Mouse (Mus musculus) ES-Bruce4 (cell line): ENCODE measurements around the gene Ap4s1. TPM values are rescaled to one million over a fixed set of nuclear protein-coding genes. Genes with fewer than 3 reads are reported as not detected.

ENCODE experiments used
- H3K27ac ChIP-seq: 2 replicates; pipeline ENCODE4 v1.5.1; 2012; ENCODE audit warnings: low read length, inconsistent platforms; ENCODE audit not compliant: insufficient read depth
- H3K27me3 ChIP-seq: 2 replicates; pipeline ENCODE4 v1.6.1; 2012; ENCODE audit warnings: mild to moderate bottlenecking, low read length, inconsistent platforms; ENCODE audit not compliant: control insufficient read depth, poor library complexity, insufficient read depth, severe bottlenecking
- H3K36me3 ChIP-seq: 2 replicates; pipeline ENCODE4 v1.6.1; 2012; ENCODE audit warnings: inconsistent platforms, mild to moderate bottlenecking, low read length, moderate library complexity; ENCODE audit not compliant: control insufficient read depth, poor library complexity, insufficient read depth, severe bottlenecking
- H3K4me1 ChIP-seq: one replicate; pipeline ENCODE4 v1.8.1; 2011; ENCODE audit warnings: low read length; ENCODE audit not compliant: control insufficient read depth, insufficient read depth
- H3K4me3 ChIP-seq: 2 replicates; pipeline ENCODE4 v1.5.1; 2011; ENCODE audit warnings: low read depth, mild to moderate bottlenecking, low read length
- H3K9ac ChIP-seq: 2 replicates; pipeline ENCODE4 v1.6.1; 2012; ENCODE audit warnings: low read depth, mild to moderate bottlenecking, inconsistent platforms; ENCODE audit not compliant: poor library complexity, severe bottlenecking
- H3K9me3 ChIP-seq: replicated peaks from 2 replicates; pipeline ENCODE4 v1.6.1; 2012; ENCODE audit warnings: mild to moderate bottlenecking, low read length, inconsistent platforms; ENCODE audit not compliant: control insufficient read depth, poor library complexity, insufficient read depth, severe bottlenecking
- CTCF ChIP-seq: IDR thresholded peaks from one replicate; pipeline ENCODE4 v1.8.1; 2011; ENCODE audit warnings: low read depth, low read length
- EP300 ChIP-seq: IDR thresholded peaks from 2 replicates; pipeline ENCODE4 v1.6.1; 2011; ENCODE audit warnings: low read depth, low read length; ENCODE audit not compliant: insufficient read depth
- POLR2A ChIP-seq: IDR thresholded peaks from one replicate; pipeline ENCODE4 v1.8.1; 2011; ENCODE audit warnings: low read length; ENCODE audit not compliant: insufficient read depth
- polyA plus RNA-seq: library from polyadenylated mRNA; stranded (reverse); fragments of >200 nt; gene quantifications from 2 replicates; pipeline ENCODE4 v1.2.4, GENCODE M21; 2011; ENCODE audit warnings: low read depth; ENCODE audit not compliant: missing spikeins, insufficient read depth, insufficient read length

Gene Ap4s1
- polyA plus RNA-seq, 1 experiment, result 10.2 TPM

DNA sequence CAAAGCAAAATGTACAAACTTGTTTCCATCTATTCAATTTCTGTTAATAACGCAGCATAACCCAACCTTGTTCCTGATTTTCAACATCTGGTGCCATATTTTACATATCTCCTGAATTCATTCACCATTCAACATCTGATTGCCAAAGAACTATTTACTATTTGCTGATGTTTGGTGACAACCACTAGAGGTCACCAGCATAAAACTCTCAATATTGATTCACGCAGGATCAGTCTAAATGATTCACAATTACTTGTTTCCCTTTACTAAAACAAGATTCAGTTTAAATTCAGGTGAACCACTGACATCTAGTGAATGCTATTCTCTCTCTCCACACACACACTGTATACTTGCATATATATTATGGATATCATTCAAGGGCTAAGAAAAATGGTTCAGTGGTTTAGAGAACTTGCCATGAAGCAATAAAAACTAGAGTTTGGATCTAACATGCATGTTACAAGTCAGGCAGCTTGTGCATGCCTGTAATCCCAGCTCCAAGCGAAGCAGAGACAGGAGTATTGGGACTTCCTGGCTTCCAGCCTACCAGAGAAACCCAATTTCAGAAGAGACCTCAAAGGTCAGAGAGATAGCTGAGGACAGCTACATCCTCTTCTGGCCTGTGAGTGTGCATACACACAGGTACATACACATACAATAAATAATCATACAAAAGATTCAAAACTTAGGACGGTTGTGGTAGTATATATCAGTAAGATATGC, 24.0 kb upstream of the Ap4s1 start:
- TF ChIP-seq EP300, result no peak
- TF ChIP-seq CTCF, result no peak
- no peak for TF ChIP-seq POLR2A
- Histone ChIP-seq H3K27me3 (no peaks in the 10 kb centered on the region), H3K27ac (no peak overlapping the region), H3K9ac (no peak overlapping the region), H3K9me3 (no peaks in the 10 kb centered on the region), H3K36me3 (no peaks in the 10 kb centered on the region), H3K4me1 (peaks cover 5% of the 10 kb centered on the region), H3K4me3 (no peak overlapping the region)

DNA sequence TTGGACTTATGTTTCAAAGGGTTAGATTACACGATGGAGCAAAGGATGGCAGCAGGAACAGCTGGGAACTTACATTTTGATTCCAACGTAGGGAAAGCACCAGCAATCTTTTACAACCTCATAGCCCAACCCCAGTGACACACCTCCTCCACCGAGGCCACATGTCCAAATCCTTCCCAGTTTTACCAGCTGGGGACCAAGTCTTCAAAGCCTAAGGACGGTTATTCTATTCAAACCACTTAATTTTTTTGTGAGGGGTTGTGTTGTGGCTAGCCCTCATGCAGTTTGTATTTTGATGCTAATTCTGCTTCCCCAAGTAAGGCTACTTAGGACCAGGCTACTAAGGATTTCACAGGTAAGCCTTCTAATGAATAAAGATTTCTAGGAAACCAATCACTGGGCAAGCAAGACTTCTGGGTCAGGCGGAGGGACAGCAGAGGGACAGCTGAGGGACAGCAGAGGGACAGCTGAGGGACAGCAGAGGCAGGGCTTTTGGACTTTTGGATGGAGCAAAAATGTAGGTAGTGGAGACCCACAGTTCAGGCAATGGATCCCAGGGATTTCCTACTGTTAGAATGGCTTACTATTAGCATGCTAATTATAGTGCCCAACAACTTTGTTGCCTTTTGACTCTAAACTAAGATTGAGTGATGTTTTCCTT, 19.5 kb upstream of the Ap4s1 start:
- H3K27me3 ChIP-seq, result no peaks in the 10 kb centered on the region
- peak overlapping the region; percentile 48 for H3K27ac ChIP-seq
- H3K9me3 ChIP-seq, result no peaks in the 10 kb centered on the region
- no peak overlapping the region for H3K4me3 ChIP-seq
- peak overlapping the region; percentile 21; the same call in 1 of the 2 replicates for H3K9ac ChIP-seq
- no peak for TF ChIP-seq EP300
- no peak for TF ChIP-seq POLR2A
- no peak for TF ChIP-seq CTCF
- no peaks in the 10 kb centered on the region for H3K36me3 ChIP-seq
- peaks cover 7% of the 10 kb centered on the region for H3K4me1 ChIP-seq

DNA sequence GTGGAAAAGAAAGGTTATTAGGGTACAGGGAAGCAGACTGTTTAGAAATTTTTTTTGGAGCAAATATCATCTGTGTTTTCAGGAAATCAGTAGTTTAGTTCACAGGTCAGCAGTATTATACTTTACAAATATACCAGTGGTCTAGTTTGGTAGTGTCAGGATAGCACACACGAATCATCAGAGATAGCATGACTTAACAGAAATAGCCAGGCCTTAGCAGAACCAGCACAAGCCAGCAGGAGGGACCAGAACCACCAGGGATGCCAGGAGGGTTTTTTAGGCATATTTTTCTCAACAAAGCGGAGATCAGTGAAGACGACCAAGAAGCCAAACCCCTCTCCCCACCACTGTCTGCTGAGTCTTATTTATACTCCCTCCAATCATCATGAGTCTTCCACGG, 17.6 kb upstream of the Ap4s1 start:
- Histone ChIP-seq H3K36me3 (no peaks in the 10 kb centered on the region), H3K9ac (no peak overlapping the region), H3K27ac (no peak overlapping the region), H3K9me3 (no peaks in the 10 kb centered on the region), H3K4me1 (peaks cover 7% of the 10 kb centered on the region), H3K27me3 (no peaks in the 10 kb centered on the region), H3K4me3 (no peak overlapping the region)
- no peak for TF ChIP-seq EP300
- no peak for TF ChIP-seq POLR2A
- TF ChIP-seq CTCF, result no peak

DNA sequence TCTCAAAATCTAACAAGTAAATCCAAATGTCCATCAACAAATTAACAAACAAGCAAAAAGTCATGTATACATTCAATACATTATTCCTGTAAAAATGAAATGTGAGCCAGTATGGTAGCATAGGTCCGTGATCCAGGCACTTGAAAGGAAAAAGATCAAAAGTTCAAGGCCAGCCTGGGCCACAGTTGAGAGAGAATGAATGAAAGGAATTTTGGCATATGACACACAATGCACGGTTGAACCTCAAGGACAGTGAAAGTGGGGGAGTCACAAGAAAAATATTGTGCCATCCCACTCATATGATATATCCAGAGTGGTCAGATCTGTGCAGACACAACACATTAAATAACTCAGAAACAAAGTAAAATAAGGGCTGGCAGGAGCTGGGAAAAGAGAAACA, 14.4 kb upstream of the Ap4s1 start:
- peaks cover 5% of the 10 kb centered on the region for H3K4me1 ChIP-seq
- H3K9ac ChIP-seq, result no peak overlapping the region
- H3K27me3 ChIP-seq, result no peaks in the 10 kb centered on the region
- TF ChIP-seq POLR2A, result no peak
- no peak for TF ChIP-seq CTCF
- no peak overlapping the region for H3K4me3 ChIP-seq
- no peak overlapping the region for H3K27ac ChIP-seq
- H3K9me3 ChIP-seq, result no peaks in the 10 kb centered on the region
- H3K36me3 ChIP-seq, result no peaks in the 10 kb centered on the region

DNA sequence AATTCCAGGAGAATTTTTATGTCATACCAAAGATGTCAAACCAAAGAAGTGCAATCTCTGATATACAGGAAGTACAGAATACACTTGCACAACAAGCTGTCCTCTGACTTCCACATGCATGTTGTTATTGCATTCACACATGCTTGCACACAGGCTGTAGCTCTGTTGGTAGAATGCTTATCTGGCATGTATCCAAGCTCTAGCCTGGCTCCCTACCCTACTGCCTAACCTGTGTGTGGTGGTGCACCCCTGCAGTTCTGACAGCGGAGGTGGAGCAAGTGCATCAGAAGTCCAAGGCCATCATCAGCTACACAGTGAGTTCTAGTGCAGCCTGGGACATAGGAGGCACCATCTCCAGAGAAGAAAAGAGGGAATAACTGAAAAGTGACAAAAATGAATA, 12.0 kb upstream of the Ap4s1 start:
- TF ChIP-seq POLR2A, result no peak
- no peak for TF ChIP-seq EP300
- no peak for TF ChIP-seq CTCF
- Histone ChIP-seq H3K4me1 (peaks cover 1% of the 10 kb centered on the region), H3K9me3 (no peaks in the 10 kb centered on the region), H3K36me3 (no peaks in the 10 kb centered on the region; the same call in 1 of the 2 replicates), H3K9ac (no peak overlapping the region), H3K4me3 (no peak overlapping the region), H3K27ac (no peak overlapping the region), H3K27me3 (no peaks in the 10 kb centered on the region)

DNA sequence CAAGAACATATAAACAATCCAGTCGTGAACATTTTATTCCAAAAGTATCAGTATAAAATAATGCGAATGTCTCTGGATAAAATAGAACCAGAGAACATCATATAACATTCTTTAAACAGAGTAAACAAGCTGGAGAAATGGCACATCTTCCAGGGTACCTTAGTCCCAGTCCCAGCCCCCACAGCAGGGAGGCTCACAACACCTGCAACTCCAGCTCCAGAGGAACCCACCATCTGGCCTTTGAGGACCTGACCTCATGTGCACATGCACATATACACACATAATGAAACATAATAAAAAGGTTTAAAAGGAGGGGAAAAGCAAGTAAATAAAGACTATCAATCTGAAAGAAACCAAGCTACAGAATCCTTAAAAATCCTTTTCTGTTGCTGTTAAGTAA, 2.3 kb upstream of the Ap4s1 start:
- Histone ChIP-seq H3K9ac (no peak overlapping the region), H3K36me3 (no peaks in the 10 kb centered on the region), H3K4me3 (no peak overlapping the region), H3K27me3 (no peaks in the 10 kb centered on the region), H3K9me3 (no peaks in the 10 kb centered on the region), H3K27ac (no peak overlapping the region), H3K4me1 (no peaks in the 10 kb centered on the region)
- TF ChIP-seq POLR2A, result no peak
